Mouse (Mus musculus): ENCODE measurements around the gene Vps54. TPM values are rescaled to one million over a fixed set of nuclear protein-coding genes. Genes with fewer than 3 reads are reported as not detected.
"Not testable (repeated sequence)": the region's sequence is repeated elsewhere in the genome, so short reads cannot be mapped to it uniquely, and the experiment has no call there.

The Vps54 gene
- polyA plus RNA-seq (2016; fragmentation: Nextera tagmentation; extraction: Ambion mirVana) = 9.8 and 10.1 TPM in 2 replicates

DNA sequence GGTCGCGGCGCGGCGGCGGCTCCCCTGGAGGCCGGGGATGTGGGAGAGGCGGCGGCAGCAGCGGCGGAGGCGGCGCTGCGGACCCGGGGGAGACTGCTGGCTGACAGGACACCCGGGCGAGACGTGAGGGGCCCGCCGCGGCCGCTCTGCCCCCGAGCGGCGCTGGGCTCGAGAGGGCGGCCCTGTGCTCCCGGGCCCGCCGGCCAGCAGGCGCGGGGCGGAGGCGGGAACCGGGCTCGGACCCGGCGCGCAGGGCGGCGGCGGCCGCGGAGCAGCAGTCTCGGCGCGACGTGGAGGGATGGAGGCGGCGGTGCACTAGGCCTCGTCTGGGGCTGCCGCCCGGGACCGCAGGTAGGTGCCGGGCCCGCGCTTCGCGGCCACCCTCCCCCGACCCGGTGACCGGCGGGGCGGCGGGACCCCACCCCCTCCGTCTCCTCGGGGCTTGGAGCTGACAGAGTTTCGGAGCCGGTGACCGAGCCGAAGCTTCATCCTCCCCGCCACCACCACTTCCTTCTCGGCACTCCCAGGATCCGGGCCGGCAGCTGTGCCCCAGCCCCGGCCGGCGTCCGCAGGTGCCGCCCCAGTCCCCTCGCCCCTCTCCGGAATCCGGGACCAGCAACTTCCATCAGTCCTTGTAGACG is at the start of gene Vps54:
Gene Vps54, plus strand, starts transcription at position 261 of the 641 bp plus-strand sequence.
- peaks cover 22% of the 10 kb centered on the region for H3K4me1 ChIP-seq (replicated peaks)
- peak within 1 kb of the TSS; percentile 90 for H3K4me3 ChIP-seq
- WGBS = under 1% methylated on average over 83 of the region's 84 CpGs
- peak; percentile 70 for DNase-seq (ENCODE audit: low spot score)
- no peaks in the 10 kb centered on the region for H3K9me3 ChIP-seq
- H3K27me3 ChIP-seq (ENCODE audit: insufficient read depth, poor library complexity, severe bottlenecking) = no peaks in the 10 kb centered on the region
- H3K27ac ChIP-seq = peak within 1 kb of the TSS; percentile 99
- H3K36me3 ChIP-seq = no peaks in the 10 kb centered on the region

DNA sequence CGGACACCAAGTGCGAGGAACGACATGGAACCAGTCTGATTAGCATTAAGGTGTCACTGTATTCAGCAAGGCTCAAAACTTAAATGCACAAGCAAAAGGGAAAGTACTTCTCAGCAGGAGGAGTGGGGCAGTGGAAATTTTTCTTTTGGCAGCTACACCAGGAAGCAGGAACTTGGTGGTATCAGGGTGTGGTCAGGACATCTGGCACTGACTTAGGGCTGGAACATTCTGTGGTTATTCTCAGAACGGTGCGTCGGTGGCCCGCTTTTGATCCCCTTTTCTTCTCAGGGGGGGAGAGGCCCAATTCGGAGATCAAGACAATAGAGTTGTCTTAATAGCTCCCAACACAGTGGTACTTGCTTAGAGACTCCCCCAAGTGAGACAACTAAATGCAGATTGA is 47.3 kb upstream of the Vps54 start:
- not testable (repeated sequence) for H3K27ac ChIP-seq; H3K4me1 ChIP-seq (replicated peaks); H3K27me3 ChIP-seq (ENCODE audit: insufficient read depth, poor library complexity, severe bottlenecking); H3K4me3 ChIP-seq; H3K36me3 ChIP-seq; DNase-seq (ENCODE audit: low spot score)
- 94% methylated on average over 8 of the region's 8 CpGs for WGBS
- peaks cover 13% of the 10 kb centered on the region; the same call in 1 of the 2 replicates for H3K9me3 ChIP-seq

DNA sequence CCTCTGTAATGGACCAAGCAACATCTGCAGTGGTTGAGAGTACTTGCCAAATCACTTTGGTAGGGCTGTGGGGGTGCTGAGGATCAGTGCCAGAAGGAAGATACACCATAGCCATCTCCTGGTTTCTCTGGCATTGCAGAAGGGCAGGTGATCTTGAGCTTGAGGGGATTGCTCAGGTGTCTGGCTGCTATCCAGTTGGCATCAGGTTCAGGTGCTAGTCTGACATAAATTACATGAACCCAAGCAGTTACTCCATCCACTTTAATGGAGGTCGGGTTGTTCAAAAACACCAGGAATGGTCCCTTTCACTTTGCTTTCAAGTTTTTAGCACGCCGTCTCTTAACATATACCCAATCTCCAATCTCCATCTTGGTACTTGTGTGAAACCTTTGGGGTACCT is 44.2 kb upstream of the Vps54 start:
- Histone ChIP-seq H3K27ac (no peak overlapping the region), H3K9me3 (peaks cover 7% of the 10 kb centered on the region; the same call in 1 of the 2 replicates), H3K4me1 (replicated peaks) (no peaks in the 10 kb centered on the region), H3K27me3 (ENCODE audit: insufficient read depth, poor library complexity, severe bottlenecking) (no peaks in the 10 kb centered on the region), H3K4me3 (no peak overlapping the region), H3K36me3 (no peaks in the 10 kb centered on the region)
- 87% methylated on average over 3 of the region's 3 CpGs for WGBS
- no peak for DNase-seq (ENCODE audit: low spot score)

DNA sequence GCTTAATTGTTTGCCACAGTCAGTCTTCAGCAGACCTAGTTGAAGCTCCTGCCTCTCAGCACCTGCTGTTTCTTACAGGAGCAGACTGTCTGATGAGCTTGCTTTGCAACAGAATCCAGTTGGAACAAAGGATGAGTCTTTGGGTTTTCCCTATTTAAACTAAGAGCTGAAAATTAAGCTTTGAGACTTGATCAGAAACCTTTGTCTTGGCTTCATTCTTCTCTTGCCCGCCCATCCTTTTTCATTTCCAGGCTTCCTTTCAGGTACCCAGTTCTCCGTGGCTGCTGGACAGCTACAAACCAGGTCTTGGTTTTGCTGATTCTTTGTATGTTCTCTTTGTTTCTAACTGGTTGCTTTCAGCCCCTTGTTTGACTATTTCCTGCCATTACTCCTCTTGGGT is 30.0 kb upstream of the Vps54 start:
- no peaks in the 10 kb centered on the region for H3K4me1 ChIP-seq (replicated peaks)
- 75% methylated on average over 2 of the region's 2 CpGs for WGBS
- H3K4me3 ChIP-seq = no peak overlapping the region
- no peaks in the 10 kb centered on the region for H3K27me3 ChIP-seq (ENCODE audit: insufficient read depth, poor library complexity, severe bottlenecking)
- peaks cover 14% of the 10 kb centered on the region for H3K9me3 ChIP-seq
- no peaks in the 10 kb centered on the region for H3K36me3 ChIP-seq
- no peak overlapping the region for H3K27ac ChIP-seq
- DNase-seq (ENCODE audit: low spot score) = no peak

DNA sequence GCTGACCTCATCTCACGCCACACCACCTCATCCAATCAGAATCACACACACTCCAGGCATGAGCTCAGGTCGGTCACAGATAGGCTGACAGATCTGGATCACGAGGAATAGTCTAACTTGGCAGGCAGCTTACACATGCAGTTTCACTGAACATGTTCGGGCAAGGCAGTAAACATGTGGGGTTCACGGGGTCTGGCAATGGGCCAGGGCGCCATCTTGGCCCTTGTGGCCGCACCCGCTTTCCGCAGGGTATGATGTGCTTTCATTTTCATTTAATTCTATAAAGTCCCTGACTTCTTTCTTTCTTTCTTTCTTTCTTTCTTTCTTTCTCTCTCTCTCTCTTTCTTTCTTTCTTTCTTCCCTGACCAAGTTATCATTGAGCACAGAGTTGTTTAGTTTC is 29.4 kb upstream of the Vps54 start:
- not testable (repeated sequence) for H3K4me1 ChIP-seq (replicated peaks); H3K27ac ChIP-seq; DNase-seq (ENCODE audit: low spot score); H3K36me3 ChIP-seq; H3K27me3 ChIP-seq (ENCODE audit: insufficient read depth, poor library complexity, severe bottlenecking); H3K4me3 ChIP-seq
- 94% methylated on average over 9 of the region's 9 CpGs for WGBS
- peaks cover 14% of the 10 kb centered on the region for H3K9me3 ChIP-seq

DNA sequence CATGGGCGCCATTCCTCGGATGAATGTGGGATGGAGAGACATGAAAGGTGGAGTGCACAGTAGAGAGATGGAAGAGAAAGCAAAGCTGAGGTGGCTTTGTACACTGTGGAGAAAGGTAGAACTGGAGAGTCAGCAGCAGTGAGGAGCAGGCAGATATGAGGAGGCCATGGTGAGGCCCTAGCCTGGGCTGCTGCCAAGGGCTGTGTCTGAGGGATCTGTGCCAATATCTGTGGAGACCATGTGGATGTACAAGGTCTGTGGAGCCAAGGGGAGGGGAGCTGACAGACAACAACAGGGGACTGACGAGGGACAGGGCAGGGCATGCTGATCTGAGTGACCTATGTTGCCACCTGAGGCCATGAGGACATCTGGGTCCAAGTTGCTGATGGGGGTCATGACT is 21.7 kb upstream of the Vps54 start:
- Histone ChIP-seq H3K4me1 (replicated peaks) (no peaks in the 10 kb centered on the region), H3K27me3 (ENCODE audit: insufficient read depth, poor library complexity, severe bottlenecking) (no peaks in the 10 kb centered on the region), H3K9me3 (no peaks in the 10 kb centered on the region), H3K36me3 (no peaks in the 10 kb centered on the region), H3K4me3 (no peak overlapping the region), H3K27ac (no peak overlapping the region)
- 81% methylated on average over 3 of the region's 3 CpGs for WGBS
- DNase-seq (ENCODE audit: low spot score) = no peak

DNA sequence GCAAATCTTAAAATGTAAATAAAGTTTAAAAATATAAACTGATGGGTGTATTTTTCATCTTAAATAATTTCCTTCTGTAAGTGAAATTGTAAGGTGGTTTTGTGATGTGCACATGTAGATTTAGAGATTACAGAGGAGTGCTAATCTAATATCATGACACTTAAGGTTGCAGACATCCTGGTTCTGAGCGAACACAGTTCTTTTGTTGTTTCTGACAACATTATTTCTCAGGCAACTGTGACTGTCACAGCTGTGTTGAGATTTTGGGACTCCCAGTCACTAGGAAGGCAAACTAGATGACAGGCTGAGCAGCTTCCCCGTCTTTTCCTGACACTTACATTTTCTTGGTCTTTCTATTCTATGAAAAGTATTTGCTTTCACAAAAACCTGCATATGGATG is 19.8 kb upstream of the Vps54 start:
- no peaks in the 10 kb centered on the region for H3K27me3 ChIP-seq (ENCODE audit: insufficient read depth, poor library complexity, severe bottlenecking)
- no peaks in the 10 kb centered on the region for H3K4me1 ChIP-seq (replicated peaks)
- no peak for DNase-seq (ENCODE audit: low spot score)
- H3K36me3 ChIP-seq = no peaks in the 10 kb centered on the region
- WGBS = 81% methylated on average over 2 of the region's 2 CpGs
- no peaks in the 10 kb centered on the region for H3K9me3 ChIP-seq
- no peak overlapping the region for H3K4me3 ChIP-seq
- no peak overlapping the region for H3K27ac ChIP-seq

DNA sequence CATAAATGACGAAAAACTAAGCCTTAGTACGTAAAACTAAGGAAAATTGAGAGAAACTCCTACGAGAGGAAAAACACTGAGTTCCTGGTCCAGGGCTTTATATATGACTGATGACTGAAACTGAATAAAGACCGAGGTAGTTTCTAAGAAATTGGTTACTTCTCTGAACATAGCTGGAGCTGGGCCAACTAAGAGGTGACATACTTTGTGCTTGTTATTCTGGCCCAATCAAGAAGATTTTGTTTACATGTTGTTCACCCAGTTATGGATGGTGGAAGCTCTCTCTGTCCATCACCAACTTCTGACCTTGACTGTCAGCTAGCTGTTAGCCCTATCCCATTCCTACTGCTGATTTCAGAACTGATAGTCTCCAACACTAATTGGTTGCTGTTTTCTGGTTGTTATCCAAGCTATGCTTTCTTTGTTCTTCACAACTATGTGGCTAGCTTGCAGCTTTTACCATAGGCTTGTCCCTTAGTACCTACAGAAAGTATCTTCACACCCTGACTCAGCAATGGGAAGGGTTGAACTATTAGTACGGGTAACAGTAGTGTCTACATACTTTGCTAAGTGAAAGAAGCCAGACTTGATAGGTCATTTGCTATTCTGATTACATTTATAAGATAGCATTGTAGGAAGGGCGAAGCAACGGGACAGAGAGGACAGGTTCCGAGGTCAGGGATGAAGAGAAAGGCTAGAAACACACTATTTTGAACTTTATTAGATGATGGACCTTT is 19.1 kb upstream of the Vps54 start:
- H3K4me3 ChIP-seq = no peak overlapping the region
- DNase-seq (ENCODE audit: low spot score) = no peak
- no peaks in the 10 kb centered on the region for H3K9me3 ChIP-seq
- H3K27ac ChIP-seq = no peak overlapping the region
- H3K4me1 ChIP-seq (replicated peaks) = no peaks in the 10 kb centered on the region
- H3K36me3 ChIP-seq = no peaks in the 10 kb centered on the region
- 89% methylated on average over 8 of the region's 8 CpGs for WGBS
- H3K27me3 ChIP-seq (ENCODE audit: insufficient read depth, poor library complexity, severe bottlenecking) = no peaks in the 10 kb centered on the region

DNA sequence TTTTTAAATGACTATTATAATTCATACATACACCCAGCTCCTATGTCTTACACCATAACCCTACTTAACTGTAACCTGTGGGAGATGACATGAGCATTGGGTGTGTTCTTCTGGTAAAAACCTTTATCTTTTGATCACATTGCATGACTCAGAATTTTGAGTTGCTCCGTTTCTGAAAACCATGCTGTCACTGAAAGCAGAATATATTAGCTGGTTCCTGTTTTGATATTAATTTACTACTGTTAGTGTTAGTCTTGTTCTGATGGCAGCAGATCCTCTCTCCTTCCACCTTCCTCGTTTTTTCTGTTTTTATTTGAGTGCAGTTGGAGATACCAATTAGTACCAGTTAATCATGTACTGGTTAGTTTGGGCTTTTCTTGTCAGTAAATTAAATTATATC is 18.3 kb upstream of the Vps54 start:
- DNase-seq (ENCODE audit: low spot score) = no peak
- no peak overlapping the region for H3K4me3 ChIP-seq

DNA sequence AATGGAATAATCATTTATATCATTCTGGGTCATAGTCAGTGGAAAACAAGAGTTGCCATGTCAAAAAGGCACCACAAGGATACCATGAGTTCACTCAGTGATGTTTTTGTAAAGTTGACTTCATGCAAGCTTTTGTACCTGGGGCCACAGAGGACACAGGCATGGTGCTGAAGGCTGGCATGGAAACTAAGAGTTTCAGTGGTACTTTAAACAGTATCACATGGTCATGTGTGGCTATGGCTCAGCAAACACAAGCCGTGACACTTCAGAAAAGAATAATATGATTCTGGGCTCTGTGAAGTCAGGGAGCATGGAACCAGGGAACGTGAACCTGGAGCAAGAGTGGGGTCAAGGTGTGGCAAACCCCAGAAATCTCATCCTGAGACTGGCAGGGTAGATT is 17.7 kb upstream of the Vps54 start:
- Histone ChIP-seq H3K4me3 (no peak overlapping the region), H3K27me3 (ENCODE audit: insufficient read depth, poor library complexity, severe bottlenecking) (no peaks in the 10 kb centered on the region), H3K27ac (no peak overlapping the region), H3K9me3 (no peaks in the 10 kb centered on the region), H3K36me3 (no peaks in the 10 kb centered on the region), H3K4me1 (replicated peaks) (no peaks in the 10 kb centered on the region)
- 94% methylated on average over 2 of the region's 2 CpGs for WGBS
- no peak for DNase-seq (ENCODE audit: low spot score)

More for the DNA sequence above, 18.3 kb upstream of the Vps54 start:
- no peak overlapping the region for H3K27ac ChIP-seq
- no peaks in the 10 kb centered on the region for H3K4me1 ChIP-seq (replicated peaks)
- no peaks in the 10 kb centered on the region for H3K9me3 ChIP-seq
- H3K27me3 ChIP-seq (ENCODE audit: insufficient read depth, poor library complexity, severe bottlenecking) = no peaks in the 10 kb centered on the region
- no peaks in the 10 kb centered on the region for H3K36me3 ChIP-seq
- 81% methylated on average over 2 of the region's 2 CpGs for WGBS

DNA sequence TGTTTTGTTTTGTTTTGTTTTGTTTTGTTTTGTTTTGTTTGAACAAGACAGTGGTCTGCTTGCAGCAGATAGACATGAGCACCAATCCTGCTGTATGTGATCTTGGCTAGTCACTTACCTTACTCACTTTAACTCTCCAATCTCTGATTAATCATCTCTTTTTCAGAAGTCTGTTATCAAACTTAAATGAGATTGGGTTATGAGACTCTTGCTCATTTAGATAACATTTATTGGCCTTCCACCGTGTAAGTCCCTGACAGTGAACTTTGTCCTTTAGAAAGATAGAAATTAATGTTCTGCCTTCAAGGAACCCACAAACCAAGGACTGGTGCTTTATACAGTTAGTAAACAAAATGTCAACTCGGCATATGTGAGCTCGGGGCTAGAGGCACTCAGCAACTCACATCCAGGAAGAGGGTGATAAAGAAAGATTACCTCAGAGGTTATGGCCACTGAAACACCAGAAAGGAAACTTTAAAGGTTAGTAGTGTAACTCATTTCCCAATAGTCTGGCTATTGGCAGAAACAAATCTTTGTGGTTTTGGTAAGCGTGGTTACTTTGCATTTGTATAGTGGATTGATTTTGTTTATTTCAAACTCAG is 16.4 kb upstream of the Vps54 start:
- 91% methylated on average over 4 of the region's 4 CpGs for WGBS
- H3K36me3 ChIP-seq = no peaks in the 10 kb centered on the region
- H3K4me1 ChIP-seq (replicated peaks) = no peaks in the 10 kb centered on the region
- H3K27ac ChIP-seq = no peak overlapping the region
- no peak overlapping the region for H3K4me3 ChIP-seq
- no peak for DNase-seq (ENCODE audit: low spot score)
- H3K27me3 ChIP-seq (ENCODE audit: insufficient read depth, poor library complexity, severe bottlenecking) = no peaks in the 10 kb centered on the region
- no peaks in the 10 kb centered on the region for H3K9me3 ChIP-seq

DNA sequence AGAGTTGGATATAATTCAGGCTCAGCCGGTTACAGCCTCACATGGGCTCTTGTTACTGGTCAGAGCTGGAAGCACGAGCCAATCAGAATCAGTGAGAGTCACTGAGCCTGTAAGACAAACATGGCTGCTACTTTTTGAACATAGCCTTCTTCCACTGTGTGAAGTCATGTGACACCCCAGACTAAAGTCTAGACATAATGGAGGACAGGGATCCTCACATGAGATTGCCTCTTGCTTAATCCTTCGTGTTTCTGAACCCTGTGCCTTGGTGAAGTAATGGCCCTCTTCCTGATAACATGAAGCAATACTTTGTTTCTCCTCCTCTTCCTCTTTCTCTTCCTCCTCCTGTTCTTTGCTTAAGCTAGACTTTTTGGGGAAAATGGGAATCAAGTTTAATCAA is 15.5 kb upstream of the Vps54 start:
- DNase-seq (ENCODE audit: low spot score) = no peak
- WGBS = 90% methylated on average over 3 of the region's 3 CpGs
- no peaks in the 10 kb centered on the region for H3K9me3 ChIP-seq

DNA sequence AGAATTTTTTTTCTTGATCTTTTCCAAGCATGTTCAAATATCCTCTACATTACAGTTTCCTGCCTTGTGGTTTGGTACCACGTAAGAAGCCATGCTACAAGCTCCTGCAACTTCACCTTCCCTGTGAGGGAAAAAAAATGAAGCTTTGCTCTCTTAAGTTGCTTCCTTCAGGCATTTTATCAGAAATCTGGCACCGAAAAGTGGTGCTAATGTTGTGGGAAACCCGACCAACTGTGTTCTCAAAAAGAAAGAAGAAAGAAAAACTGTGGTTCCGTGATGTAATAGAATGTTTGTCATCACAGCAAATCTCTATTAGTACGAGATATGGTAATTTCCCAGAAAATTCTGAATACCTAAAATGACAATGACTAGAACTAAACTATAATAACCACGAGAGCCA is 15.0 kb upstream of the Vps54 start:
- Histone ChIP-seq H3K27me3 (ENCODE audit: insufficient read depth, poor library complexity, severe bottlenecking) (no peaks in the 10 kb centered on the region), H3K9me3 (no peaks in the 10 kb centered on the region), H3K4me3 (no peak overlapping the region), H3K36me3 (no peaks in the 10 kb centered on the region), H3K4me1 (replicated peaks) (no peaks in the 10 kb centered on the region), H3K27ac (no peak overlapping the region)
- DNase-seq (ENCODE audit: low spot score) = no peak
- WGBS = 88% methylated on average over 6 of the region's 6 CpGs

More for the DNA sequence above, 15.5 kb upstream of the Vps54 start:
- Histone ChIP-seq H3K36me3 (no peaks in the 10 kb centered on the region), H3K27me3 (ENCODE audit: insufficient read depth, poor library complexity, severe bottlenecking) (no peaks in the 10 kb centered on the region), H3K27ac (no peak overlapping the region), H3K4me3 (no peak overlapping the region), H3K4me1 (replicated peaks) (no peaks in the 10 kb centered on the region)
